Mouse (Mus musculus): ENCODE results near the gene Gm10160.

GRCm38 (mm10) chr7:81904094-81904493, 48.5 kb upstream of the Gm10160 start:
- TF ChIP-seq GATA1 (IDR thresholded peaks at IDR 0.05; ENCODE audit: borderline replicate concordance, low read length): no peak
- no peak for TF ChIP-seq CTCF (IDR thresholded peaks at IDR 0.05; ENCODE audit: low read depth, low read length)
- no peak for TF ChIP-seq TAL1 (conservative IDR thresholded peaks at IDR 0.05; ENCODE audit: low read depth, low read length)
- TF ChIP-seq POLR2AphosphoS5 (IDR thresholded peaks at IDR 0.05; ENCODE audit: insufficient replicate concordance, low read depth, low read length): no peak

Data from G1E (cell line).